Mouse (Mus musculus) heart, adult 2 months (tissue): Measurements from ENCODE around the gene Vpreb1.

Experiments used
- CTCF ChIP-seq: fragments of 200-600 bp; IDR thresholded peaks from 2 replicates; pipeline ENCODE4 v1.8.1; 2022; ENCODE audit warnings: antibody characterized with exemption, mild to moderate bottlenecking, moderate library complexity
- POLR2A ChIP-seq: fragments of 200-500 bp; IDR thresholded peaks from 2 replicates; pipeline ENCODE4 v1.6.1; 2011; ENCODE audit warnings: mild to moderate bottlenecking, low read depth, low read length, control low read depth; ENCODE audit not compliant: insufficient read depth

GRCm38 (mm10) chr16:16911641-16912597, 41.3 kb upstream of the Vpreb1 start:
- TF ChIP-seq CTCF (no peak; the same call in none of the 2 replicates), POLR2A (no peak)
